Mouse (Mus musculus): ENCODE results near the gene S100a1.

Gene S100a1

GRCm38 (mm10) chr3:90512276-90512675 lies 1.9 kb downstream of the S100a1 start:
- DNase-seq (ENCODE audit: low read depth, low spot score) = no peak

GRCm38 (mm10) chr3:90509747-90510123 lies 4.5 kb downstream of the S100a1 start:
- DNase-seq (ENCODE audit: low read depth, low spot score) = no peak

- peak; percentile 99 for DNase-seq (ENCODE audit: low read depth, low spot score)
Observed at GRCm38 (mm10) chr3:90508950-90509746, 5.0 kb downstream of the S100a1 start, which contains the start of gene Chtop. Gene Chtop, minus strand, starts transcription at chr3:90509498.

- DNase-seq (ENCODE audit: low read depth, low spot score) = peak; percentile 27
Observed at GRCm38 (mm10) chr3:90508287-90508949, 5.8 kb downstream of the S100a1 start.

- DNase-seq (ENCODE audit: low read depth, low spot score) = no peak
Observed at GRCm38 (mm10) chr3:90506362-90506761, 7.8 kb downstream of the S100a1 start.

- DNase-seq (ENCODE audit: low read depth, low spot score) = no peak
Observed at GRCm38 (mm10) chr3:90505216-90505615, 9.0 kb downstream of the S100a1 start.

- no peak for DNase-seq (ENCODE audit: low read depth, low spot score)
Observed at GRCm38 (mm10) chr3:90503444-90503843, 10.7 kb downstream of the S100a1 start.

- no peak for DNase-seq (ENCODE audit: low read depth, low spot score)
Observed at GRCm38 (mm10) chr3:90497597-90497996, 16.6 kb downstream of the S100a1 start.

- no peak for DNase-seq (ENCODE audit: low read depth, low spot score)
Observed at GRCm38 (mm10) chr3:90495850-90496525, 18.2 kb downstream of the S100a1 start.

- no peak for DNase-seq (ENCODE audit: low read depth, low spot score)
Observed at GRCm38 (mm10) chr3:90493831-90494540, 20.2 kb downstream of the S100a1 start.

GRCm38 (mm10) chr3:90491350-90491749 lies 22.8 kb downstream of the S100a1 start:
- DNase-seq (ENCODE audit: low read depth, low spot score) = peak; percentile 77

GRCm38 (mm10) chr3:90490696-90491256 lies 23.4 kb downstream of the S100a1 start, which contains the start of gene Snapin:
Gene Snapin, minus strand, starts transcription at chr3:90491033.
- DNase-seq (ENCODE audit: low read depth, low spot score) = peak; percentile 96

- DNase-seq (ENCODE audit: low read depth, low spot score) = no peak
Observed at GRCm38 (mm10) chr3:90488576-90488975, 25.6 kb downstream of the S100a1 start.

GRCm38 (mm10) chr3:90486998-90487397 lies 27.2 kb downstream of the S100a1 start:
- no peak for DNase-seq (ENCODE audit: low read depth, low spot score)

- DNase-seq (ENCODE audit: low read depth, low spot score) = peak; percentile 98
Observed at GRCm38 (mm10) chr3:90475831-90476611, 38.2 kb downstream of the S100a1 start, which contains the start of gene Ilf2. Gene Ilf2, plus strand, starts transcription at chr3:90476126.

- DNase-seq (ENCODE audit: low read depth, low spot score) = peak; percentile 31
Observed at GRCm38 (mm10) chr3:90475151-90475830, 38.9 kb downstream of the S100a1 start.

- DNase-seq (ENCODE audit: low read depth, low spot score) = peak; percentile 79
Observed at GRCm38 (mm10) chr3:90472213-90472612, 42.0 kb downstream of the S100a1 start.

- no peak for DNase-seq (ENCODE audit: low read depth, low spot score)
Observed at GRCm38 (mm10) chr3:90467618-90468300, 46.4 kb downstream of the S100a1 start.

- DNase-seq (ENCODE audit: low read depth, low spot score) = peak; percentile 32
Observed at GRCm38 (mm10) chr3:90466311-90466766, 47.9 kb downstream of the S100a1 start.
